Mouse (Mus musculus): ENCODE results near the gene Ptges2. TPM values are rescaled to one million over a fixed set of nuclear protein-coding genes. Genes with fewer than 3 reads are reported as not detected.

The Ptges2 gene
- polyA plus RNA-seq, 1 experiment from 2014 or later, result 44.8 TPM

- whole genome bisulfite sequencing, result 69% methylated on average over 5 of the region's 5 CpGs
- no peaks in the 10 kb centered on the region for H3K36me3 ChIP-seq (ENCODE audit: insufficient read depth, low read length)
- DNase-seq (ENCODE audit: low spot score) (peak; percentile 22), ATAC-seq (replicated peaks; ENCODE audit: low FRiP score, low read depth) (no peak)
- no peaks in the 10 kb centered on the region for H3K27me3 ChIP-seq (ENCODE audit: insufficient read depth, low read length)
- H3K4me1 ChIP-seq (replicated peaks; ENCODE audit: insufficient read depth, low read length), result peaks cover 5% of the 10 kb centered on the region; the same call in 1 of the 2 replicates
- H3K27ac ChIP-seq, result peak overlapping the region; percentile 21; the same call in 1 of the 2 replicates
- H3K4me2 ChIP-seq (ENCODE audit: low read length), result no peak overlapping the region
- no peak for TF ChIP-seq CTCF (IDR thresholded peaks at IDR 0.05; ENCODE audit: low read depth)
- H3K9me3 ChIP-seq (replicated peaks; ENCODE audit: low read length), result no peaks in the 10 kb centered on the region
- no peak overlapping the region for H3K4me3 ChIP-seq (replicated peaks; ENCODE audit: low read depth, low read length)
- H3K9ac ChIP-seq (ENCODE audit: low read depth, low read length), result no peak overlapping the region
These were observed 3.6 kb upstream of the Ptges2 start for GRCm38 (mm10) chr2:32392063-32392462.

- Histone ChIP-seq H3K36me3 (ENCODE audit: insufficient read depth, low read length) (no peaks in the 10 kb centered on the region; the same call in 1 of the 2 replicates), H3K27ac (peak overlapping the region; percentile 95), H3K9ac (ENCODE audit: low read depth, low read length) (peak overlapping the region; percentile 87), H3K27me3 (ENCODE audit: insufficient read depth, low read length) (no peaks in the 10 kb centered on the region), H3K4me3 (replicated peaks; ENCODE audit: low read depth, low read length) (peak overlapping the region; percentile 87), H3K4me1 (replicated peaks; ENCODE audit: insufficient read depth, low read length) (peaks cover 12% of the 10 kb centered on the region; the same call in 1 of the 2 replicates), H3K4me2 (ENCODE audit: low read length) (peak overlapping the region; percentile 74), H3K9me3 (replicated peaks; ENCODE audit: low read length) (no peaks in the 10 kb centered on the region)
- DNase-seq (ENCODE audit: low spot score), result peak; percentile 67
- WGBS, result 2% methylated on average over 8 of the region's 8 CpGs
- peak; percentile 68 for TF ChIP-seq CTCF (IDR thresholded peaks at IDR 0.05; ENCODE audit: low read depth)
- no peak for ATAC-seq (replicated peaks; ENCODE audit: low FRiP score, low read depth)
These were observed 723 bp upstream of the Ptges2 start for GRCm38 (mm10) chr2:32394973-32395372.

GRCm38 (mm10) chr2:32395946-32396621 is 388 bp downstream of the Ptges2 start:
- Histone ChIP-seq H3K4me2 (ENCODE audit: low read length) (peak overlapping the region; percentile 74), H3K4me1 (replicated peaks; ENCODE audit: insufficient read depth, low read length) (peaks cover 12% of the 10 kb centered on the region; the same call in 1 of the 2 replicates), H3K27ac (peak overlapping the region; percentile 95), H3K4me3 (replicated peaks; ENCODE audit: low read depth, low read length) (peak overlapping the region; percentile 87), H3K9me3 (replicated peaks; ENCODE audit: low read length) (no peaks in the 10 kb centered on the region), H3K27me3 (ENCODE audit: insufficient read depth, low read length) (no peaks in the 10 kb centered on the region), H3K9ac (ENCODE audit: low read depth, low read length) (peak overlapping the region; percentile 87), H3K36me3 (ENCODE audit: insufficient read depth, low read length) (peaks cover 9% of the 10 kb centered on the region)
- no peak; the same call in 1 of the 2 replicates for TF ChIP-seq CTCF (IDR thresholded peaks at IDR 0.05; ENCODE audit: low read depth)
- peak; percentile 98 for DNase-seq (ENCODE audit: low spot score)
- ATAC-seq (replicated peaks; ENCODE audit: low FRiP score, low read depth), result peak; percentile 92
- under 1% methylated on average over 56 of the region's 59 CpGs for WGBS

- H3K27ac ChIP-seq, result peak overlapping the region; percentile 95
- WGBS, result 0% methylated on average over 15 of the region's 15 CpGs
These were observed 999 bp downstream of the Ptges2 start for GRCm38 (mm10) chr2:32396695-32397094.

GRCm38 (mm10) chr2:32404663-32405062 is 9.0 kb downstream of the Ptges2 start:
- no peak for ATAC-seq (replicated peaks; ENCODE audit: low FRiP score, low read depth)
- WGBS, result 24% methylated on average over 2 of the region's 2 CpGs
- no peak overlapping the region for H3K4me3 ChIP-seq (replicated peaks; ENCODE audit: low read depth, low read length)

More at GRCm38 (mm10) chr2:32396695-32397094, 999 bp downstream of the Ptges2 start:
- TF ChIP-seq CTCF (IDR thresholded peaks at IDR 0.05; ENCODE audit: low read depth), result no peak
- no peak for DNase-seq (ENCODE audit: low spot score)
- Histone ChIP-seq H3K4me2 (ENCODE audit: low read length) (peak overlapping the region; percentile 74), H3K4me3 (replicated peaks; ENCODE audit: low read depth, low read length) (peak overlapping the region; percentile 87), H3K9ac (ENCODE audit: low read depth, low read length) (peak overlapping the region; percentile 87), H3K27me3 (ENCODE audit: insufficient read depth, low read length) (no peaks in the 10 kb centered on the region), H3K36me3 (ENCODE audit: insufficient read depth, low read length) (peaks cover 13% of the 10 kb centered on the region), H3K4me1 (replicated peaks; ENCODE audit: insufficient read depth, low read length) (peaks cover 12% of the 10 kb centered on the region; the same call in 1 of the 2 replicates), H3K9me3 (replicated peaks; ENCODE audit: low read length) (no peaks in the 10 kb centered on the region)
- no peak for ATAC-seq (replicated peaks; ENCODE audit: low FRiP score, low read depth)

GRCm38 (mm10) chr2:32407144-32407824 is 11.6 kb downstream of the Ptges2 start:
- Histone ChIP-seq H3K4me3 (replicated peaks; ENCODE audit: low read depth, low read length) (no peak overlapping the region), H3K27ac (peak overlapping the region; percentile 70), H3K27me3 (ENCODE audit: insufficient read depth, low read length) (no peaks in the 10 kb centered on the region), H3K9me3 (replicated peaks; ENCODE audit: low read length) (no peaks in the 10 kb centered on the region), H3K4me1 (replicated peaks; ENCODE audit: insufficient read depth, low read length) (0 out of 2 replicates have a peak, but pooled peaks cover 3% of the 10 kb centered on the region), H3K36me3 (ENCODE audit: insufficient read depth, low read length) (0 out of 2 replicates have a peak, but pooled peaks cover 6% of the 10 kb centered on the region), H3K4me2 (ENCODE audit: low read length) (no peak overlapping the region), H3K9ac (ENCODE audit: low read depth, low read length) (no peak overlapping the region)
- 77% methylated on average over 7 of the region's 7 CpGs for WGBS
- no peak for ATAC-seq (replicated peaks; ENCODE audit: low FRiP score, low read depth)
- DNase-seq (ENCODE audit: low spot score), result no peak
- TF ChIP-seq CTCF (IDR thresholded peaks at IDR 0.05; ENCODE audit: low read depth), result no peak

More at GRCm38 (mm10) chr2:32404663-32405062, 9.0 kb downstream of the Ptges2 start:
- no peaks in the 10 kb centered on the region for H3K9me3 ChIP-seq (replicated peaks; ENCODE audit: low read length)
- 0 out of 2 replicates have a peak, but pooled peaks cover 3% of the 10 kb centered on the region for H3K4me1 ChIP-seq (replicated peaks; ENCODE audit: insufficient read depth, low read length)
- H3K27ac ChIP-seq, result no peak overlapping the region
- H3K9ac ChIP-seq (ENCODE audit: low read depth, low read length), result no peak overlapping the region
- no peaks in the 10 kb centered on the region for H3K27me3 ChIP-seq (ENCODE audit: insufficient read depth, low read length)
- DNase-seq (ENCODE audit: low spot score), result peak; percentile 96
- no peak overlapping the region for H3K4me2 ChIP-seq (ENCODE audit: low read length)
- TF ChIP-seq CTCF (IDR thresholded peaks at IDR 0.05; ENCODE audit: low read depth), result peak; percentile 100
- peaks cover 24% of the 10 kb centered on the region; the same call in 1 of the 2 replicates for H3K36me3 ChIP-seq (ENCODE audit: insufficient read depth, low read length)
